Mouse (Mus musculus) hematopoietic stem cell, adult 5-6 weeks (primary cell): ENCODE results near the gene Adam30. TPM values are rescaled to one million over a fixed set of nuclear protein-coding genes. Genes with fewer than 3 reads are reported as not detected.
A peak's percentile ranks its signal among the peaks of the same experiment; 100 is the strongest.
"Not testable (repeated sequence)": the region's sequence is repeated elsewhere in the genome, so short reads cannot be mapped to it uniquely, and the experiment has no call there.

Experiments used
- ATAC-seq, 2 experiments: fragments of 125-278 bp in 1 of 2; replicated peaks in 1 of 2; 2 replicates each; pipeline ENCODE4 v1.8.0; 2016 to 2017; ENCODE audit warnings: inconsistent platforms in 2 of 2, mild to moderate bottlenecking in 2 of 2, moderate number of reproducible peaks in 2 of 2, low read depth in 1 of 2, moderate TSS enrichment in 1 of 2; ENCODE audit not compliant: low FRiP score in 2 of 2, poor library complexity in 2 of 2, severe bottlenecking in 2 of 2, insufficient read depth in 1 of 2, low TSS enrichment in 1 of 2
- total RNA-seq: library from RNA; stranded (forward); fragments of 172-1452, 232-1000 nt; gene quantifications from 2 replicates; pipeline ENCODE4 v1.2.3, GENCODE M21; 2017

Adam30 gene
- 0.69 TPM in 1 of 2 replicates, not detected in the other for total RNA-seq

DNA sequence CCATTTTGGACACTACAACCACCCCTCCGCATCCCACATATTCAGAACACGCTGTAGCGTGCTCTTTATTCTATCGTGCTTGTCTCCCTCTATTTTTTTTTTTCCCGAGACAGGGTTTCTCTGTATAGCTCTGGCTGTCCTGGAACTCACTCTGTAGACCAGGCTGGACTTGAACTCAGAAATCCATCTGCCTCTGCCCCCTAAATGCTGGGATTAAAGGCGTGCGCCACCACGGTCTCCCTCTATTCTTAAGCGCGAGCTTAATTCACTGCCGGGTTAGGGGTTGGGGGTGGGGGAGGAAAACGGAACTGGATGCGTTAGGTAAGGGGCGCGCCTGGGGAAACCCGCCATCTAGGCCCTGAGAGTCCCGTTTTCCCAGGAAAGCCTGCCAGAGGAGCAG lies at the start of gene Adam30:
Gene Adam30 (plus strand): TSS at position 301 of the 400 bp plus-strand sequence.
- no peak for ATAC-seq

DNA sequence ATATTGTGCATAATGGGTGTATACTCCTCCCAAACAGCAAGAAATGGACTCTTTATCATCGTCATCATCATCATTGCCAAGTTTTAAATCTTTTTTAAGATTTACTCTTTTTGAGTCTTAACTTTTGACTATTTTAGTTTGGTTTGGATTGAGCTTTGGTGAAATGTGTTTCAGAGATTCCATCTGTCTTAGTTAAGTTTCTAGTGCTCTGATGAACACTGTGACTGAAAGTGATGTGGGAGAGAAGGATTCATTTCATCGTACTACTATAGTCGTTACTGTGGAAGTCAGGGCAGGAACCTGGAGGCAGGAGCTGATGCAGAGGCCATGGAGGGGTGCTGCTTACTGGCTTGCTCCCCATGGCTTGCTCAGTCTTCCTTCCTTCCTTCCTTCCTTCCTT lies 42.2 kb upstream of the Adam30 start:
- no peak for ATAC-seq

DNA sequence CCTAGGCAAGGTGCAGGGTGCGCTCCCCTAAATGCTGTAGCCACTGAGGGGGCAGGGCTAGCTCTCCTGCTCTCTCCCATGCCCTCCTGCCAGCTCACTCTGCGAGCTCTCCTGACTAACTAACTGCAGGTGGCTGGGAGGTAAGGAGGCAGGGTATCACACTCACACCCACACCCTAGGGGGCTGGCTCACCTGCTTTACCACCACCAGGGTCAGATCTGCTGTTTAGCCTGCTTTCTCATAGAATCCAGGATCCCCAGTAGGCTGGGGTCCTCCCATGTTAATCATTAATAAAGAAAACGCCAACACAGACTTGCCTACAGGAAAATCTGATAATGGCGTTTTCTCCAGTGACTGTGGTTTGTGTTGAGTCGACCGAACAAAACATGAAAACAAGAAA lies 41.1 kb upstream of the Adam30 start:
- ATAC-seq: no peak

DNA sequence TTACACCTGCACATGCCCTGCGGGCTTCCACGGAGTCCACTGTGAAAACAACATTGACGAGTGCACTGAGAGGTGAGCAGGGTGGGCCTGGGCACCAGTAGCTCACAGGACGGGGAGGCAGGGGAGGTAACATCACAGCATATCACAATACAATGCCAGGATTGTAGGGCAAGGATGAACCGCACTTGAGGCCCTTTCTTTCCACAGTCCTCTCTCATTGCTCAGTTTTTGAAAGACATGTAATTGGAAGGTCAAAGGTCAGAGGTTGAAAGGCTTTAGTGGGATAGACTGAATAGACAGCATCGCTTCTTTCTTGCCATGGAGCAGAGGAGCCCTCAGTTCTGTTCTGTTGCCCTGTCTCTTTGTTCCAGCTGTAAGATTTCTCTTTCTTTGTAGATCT lies 39.5 kb upstream of the Adam30 start:
- no peak for ATAC-seq

DNA sequence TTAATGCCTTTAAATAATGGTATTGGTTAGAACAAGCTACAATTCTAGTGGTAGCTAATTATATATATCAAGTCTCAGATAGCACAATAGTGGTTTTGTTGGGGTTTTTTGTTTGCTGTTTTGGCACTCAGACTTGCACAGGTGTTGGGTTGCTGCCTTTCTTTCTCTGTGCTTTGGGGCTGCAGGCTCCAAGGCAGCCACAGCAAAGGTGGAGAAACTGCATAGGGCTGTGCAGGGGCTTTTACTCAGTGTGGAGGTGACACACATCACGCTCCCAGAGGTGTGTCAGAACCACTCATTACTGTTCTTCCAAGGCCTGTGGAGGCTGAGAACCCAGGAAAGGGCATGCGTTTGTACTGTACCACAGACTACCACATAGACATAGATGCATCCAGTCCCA lies 32.7 kb upstream of the Adam30 start:
- ATAC-seq: no peak

DNA sequence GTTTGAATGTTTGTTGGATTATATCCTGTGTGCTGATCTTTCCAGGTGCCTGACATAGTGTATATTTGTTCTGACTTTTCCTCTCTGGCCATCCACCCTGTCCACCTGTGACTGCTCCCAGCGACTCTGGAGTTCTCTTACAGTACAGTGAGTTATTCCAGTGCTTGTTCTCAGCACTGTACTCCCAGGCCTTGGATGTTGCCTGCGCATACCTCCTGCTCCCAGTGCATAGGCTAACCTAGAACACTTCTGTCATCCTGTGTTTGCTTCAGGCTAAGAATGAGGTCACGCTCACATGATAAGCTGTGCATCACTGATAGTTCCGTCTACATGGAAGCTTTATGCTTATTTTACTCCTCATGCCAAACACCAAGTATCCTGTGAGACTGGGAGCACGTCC lies 31.7 kb upstream of the Adam30 start:
- ATAC-seq: no peak

DNA sequence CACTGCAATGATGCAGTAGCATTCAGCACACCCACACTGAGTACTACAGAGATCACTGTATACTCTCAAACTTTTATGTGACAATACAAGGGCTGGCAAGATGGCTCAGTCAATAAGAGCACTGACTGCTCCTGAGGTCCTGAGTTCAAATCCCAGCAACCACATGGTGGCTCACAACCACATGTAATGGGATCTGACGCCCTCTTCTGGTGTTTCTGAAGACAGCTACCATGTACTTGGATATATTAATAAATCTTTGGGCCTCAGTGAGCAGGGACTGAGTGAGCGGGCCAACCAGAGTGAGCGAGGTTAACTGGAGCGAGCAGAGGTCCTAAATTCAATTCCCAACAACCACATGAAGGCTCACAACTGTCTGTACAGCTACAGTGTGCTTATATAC lies 28.3 kb upstream of the Adam30 start:
- ATAC-seq: not testable (repeated sequence)

DNA sequence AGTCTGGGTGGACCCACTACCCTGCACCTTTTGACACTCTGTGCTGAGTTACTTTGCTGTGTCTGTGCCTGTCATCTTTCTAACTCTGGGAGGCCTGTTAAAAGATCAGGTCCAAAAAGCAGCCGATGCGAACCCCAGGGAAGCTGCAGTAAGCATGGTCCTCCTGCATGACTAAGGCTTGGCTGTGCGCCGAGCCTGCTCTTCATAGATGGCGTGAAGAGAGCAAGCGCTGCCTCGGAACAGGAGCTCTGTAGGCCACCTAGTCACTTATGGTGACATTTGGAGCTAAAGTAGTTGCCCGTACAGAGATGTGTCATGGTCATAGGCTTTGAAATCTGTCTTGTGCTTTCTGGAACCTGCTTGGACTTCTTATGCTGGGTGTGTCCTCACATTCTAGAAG lies 27.8 kb upstream of the Adam30 start:
- ATAC-seq: no peak

DNA sequence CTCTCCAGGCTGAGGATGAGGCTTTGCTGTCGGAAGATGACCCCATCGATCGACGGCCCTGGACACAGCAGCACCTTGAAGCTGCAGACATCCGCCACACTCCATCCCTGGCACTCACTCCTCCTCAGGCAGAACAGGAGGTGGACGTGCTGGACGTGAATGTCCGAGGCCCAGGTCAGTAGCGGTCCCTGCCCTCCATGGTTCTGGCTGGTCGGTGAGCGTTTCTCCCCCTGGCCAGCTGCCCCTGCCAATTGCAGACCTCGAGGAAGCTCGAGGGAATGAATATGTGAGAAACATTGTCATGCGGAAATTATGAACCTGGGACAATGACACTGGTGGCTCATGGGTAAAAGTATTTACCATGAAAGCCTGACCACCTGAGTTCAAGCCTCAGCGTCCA lies 19.0 kb upstream of the Adam30 start:
- no peak for ATAC-seq

DNA sequence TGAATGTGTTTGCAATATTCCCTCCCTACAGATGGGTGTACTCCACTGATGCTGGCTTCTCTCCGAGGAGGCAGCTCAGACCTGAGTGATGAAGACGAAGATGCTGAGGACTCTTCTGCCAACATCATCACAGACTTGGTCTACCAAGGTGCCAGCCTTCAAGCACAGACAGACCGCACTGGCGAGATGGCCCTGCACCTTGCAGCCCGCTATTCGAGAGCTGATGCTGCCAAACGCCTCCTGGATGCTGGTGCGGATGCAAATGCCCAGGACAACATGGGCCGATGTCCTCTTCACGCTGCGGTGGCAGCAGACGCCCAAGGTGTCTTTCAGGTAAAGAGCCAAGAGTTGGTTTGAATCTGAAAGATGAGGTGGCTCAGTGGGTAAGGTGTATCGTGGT lies 17.6 kb upstream of the Adam30 start:
- no peak for ATAC-seq

DNA sequence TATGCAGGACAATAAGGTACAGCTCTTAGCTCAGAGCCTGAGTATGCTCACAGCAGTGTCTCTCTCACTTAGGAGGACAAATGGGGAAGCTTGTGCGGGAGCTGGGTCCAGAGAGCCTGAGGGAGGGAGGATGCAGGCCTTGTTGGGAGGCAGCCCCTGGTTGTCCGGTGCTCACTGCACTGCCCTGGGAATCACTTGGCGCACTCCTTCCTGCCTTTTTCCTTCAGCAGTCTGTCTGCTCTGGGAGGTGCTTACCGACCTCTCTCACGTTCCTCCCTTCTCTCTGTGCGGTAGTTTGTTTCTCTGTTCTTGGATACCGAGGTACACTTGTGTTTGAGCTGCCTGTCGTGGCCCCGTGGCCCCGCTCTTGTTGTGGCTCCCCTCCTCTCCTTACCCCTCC lies 15.2 kb upstream of the Adam30 start:
- ATAC-seq: no peak

DNA sequence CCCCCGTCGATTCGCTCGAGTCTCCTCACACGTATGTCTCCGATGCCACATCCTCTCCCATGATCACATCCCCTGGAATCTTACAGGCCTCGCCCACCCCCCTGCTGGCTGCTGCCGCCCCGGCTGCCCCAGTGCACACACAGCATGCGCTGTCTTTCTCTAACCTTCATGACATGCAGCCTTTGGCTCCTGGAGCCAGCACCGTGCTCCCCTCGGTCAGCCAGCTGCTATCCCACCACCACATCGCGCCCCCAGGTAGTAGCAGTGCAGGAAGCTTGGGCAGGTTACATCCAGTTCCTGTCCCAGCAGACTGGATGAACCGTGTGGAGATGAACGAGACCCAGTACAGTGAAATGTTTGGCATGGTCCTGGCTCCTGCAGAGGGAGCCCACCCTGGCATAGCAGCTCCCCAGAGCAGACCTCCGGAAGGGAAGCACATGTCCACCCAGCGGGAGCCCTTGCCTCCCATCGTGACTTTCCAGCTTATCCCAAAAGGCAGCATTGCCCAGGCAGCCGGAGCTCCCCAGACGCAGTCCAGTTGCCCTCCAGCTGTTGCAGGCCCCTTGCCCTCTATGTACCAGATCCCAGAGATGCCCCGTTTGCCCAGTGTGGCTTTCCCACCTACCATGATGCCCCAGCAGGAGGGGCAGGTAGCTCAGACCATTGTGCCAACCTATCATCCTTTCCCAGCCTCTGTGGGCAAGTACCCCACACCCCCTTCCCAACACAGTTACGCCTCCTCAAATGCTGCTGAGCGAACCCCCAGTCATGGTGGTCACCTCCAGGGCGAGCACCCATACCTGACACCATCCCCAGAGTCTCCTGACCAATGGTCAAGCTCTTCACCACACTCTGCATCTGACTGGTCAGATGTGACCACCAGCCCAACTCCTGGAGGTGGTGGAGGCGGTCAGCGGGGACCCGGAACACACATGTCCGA lies 13.7 kb upstream of the Adam30 start:
- no peak for ATAC-seq

DNA sequence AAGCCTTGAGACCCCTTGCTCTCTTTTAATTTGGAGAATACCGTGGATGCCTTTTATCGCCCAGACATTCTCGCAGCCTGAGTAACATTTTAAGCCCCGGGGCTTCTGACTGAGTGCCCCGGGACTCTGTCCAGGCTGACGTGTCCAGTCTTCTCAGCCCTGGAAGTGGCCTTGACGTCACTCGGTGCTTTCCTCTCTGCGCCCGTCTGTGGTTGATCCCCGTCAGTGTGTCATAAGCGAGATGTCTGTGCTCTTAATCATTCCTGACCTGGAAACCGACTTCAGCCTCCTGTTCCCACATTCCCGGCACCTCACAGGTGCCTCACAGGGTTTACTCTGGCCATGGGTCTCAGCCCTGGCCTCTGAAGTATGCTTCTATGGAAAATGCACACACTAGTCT lies 12.7 kb upstream of the Adam30 start:
- ATAC-seq: no peak

DNA sequence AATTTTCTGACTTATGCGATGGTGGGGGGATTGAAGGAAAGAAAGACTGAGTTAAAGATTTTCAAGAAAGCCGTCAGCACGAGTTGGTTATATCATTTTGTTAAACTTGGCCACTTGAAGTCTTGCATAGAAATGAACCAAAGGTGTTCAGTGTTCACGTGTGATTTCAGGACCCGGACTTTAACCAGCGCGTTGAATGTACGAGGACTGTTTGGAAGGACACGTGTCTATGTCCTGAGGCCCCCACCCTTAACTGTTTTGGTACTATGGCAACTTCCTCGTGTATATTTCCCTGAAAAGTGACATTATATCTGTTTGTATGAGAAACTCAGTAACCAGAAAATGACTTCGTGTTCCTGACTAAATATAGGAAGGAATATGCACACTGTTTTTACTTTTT lies 10.5 kb upstream of the Adam30 start:
- ATAC-seq: no peak

DNA sequence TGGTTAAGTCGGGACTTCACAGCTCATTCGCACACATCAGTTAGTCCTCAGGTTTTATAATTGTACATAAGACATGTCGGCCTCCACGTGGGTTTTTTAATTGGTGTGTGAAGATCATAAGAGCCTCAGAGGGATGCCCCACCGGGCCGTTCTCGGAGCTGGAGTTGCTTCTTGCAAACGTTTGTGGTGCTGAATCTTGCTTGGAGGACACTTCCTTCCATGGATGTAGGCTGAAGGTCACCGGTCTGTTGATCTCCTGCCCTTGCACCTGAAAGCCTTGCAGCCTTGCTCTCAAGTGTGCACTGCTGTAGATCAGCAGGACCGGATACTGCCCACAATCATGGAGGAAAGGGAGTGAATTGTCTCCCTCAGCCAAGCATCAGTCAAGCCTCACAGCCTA lies 9.4 kb upstream of the Adam30 start:
- ATAC-seq: no peak

DNA sequence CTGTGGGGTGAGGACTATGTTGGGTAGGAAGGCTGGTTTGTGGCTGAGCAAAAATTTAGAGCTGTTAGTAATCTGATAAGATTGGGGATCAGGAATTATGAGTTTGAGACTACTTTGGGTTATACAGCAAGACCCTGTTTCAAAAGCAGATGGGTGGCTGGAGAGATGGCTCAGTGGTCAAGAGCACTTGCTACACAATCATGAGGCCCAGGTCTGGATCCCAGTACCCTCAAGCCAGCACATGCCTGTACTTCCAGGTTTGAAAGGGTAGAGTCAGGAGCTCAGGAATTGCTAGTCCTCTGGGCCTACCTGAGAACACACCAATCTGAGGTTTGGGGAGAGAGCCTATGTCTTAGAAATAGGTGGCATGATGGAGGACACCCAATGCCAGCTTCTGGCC lies 7.0 kb upstream of the Adam30 start:
- ATAC-seq: no peak

DNA sequence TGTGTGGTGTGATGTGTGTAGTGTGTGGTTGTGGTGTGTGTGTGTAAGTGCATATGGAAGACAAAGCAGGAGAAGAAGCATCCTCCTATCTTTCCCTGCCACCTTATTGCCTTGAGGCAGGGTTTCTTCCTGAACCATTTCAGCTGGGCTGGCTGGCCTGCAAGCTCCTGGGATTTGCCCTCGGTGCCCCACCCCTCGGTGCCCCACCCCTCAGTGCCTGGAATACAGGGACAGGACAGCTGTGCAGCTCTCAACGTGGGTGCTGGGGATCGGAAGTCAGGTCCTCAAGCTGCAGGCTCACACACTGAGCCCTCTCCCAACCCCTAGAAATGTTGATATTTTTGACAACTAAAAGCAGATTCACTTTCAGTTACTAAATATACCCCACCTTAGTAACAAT lies 4.3 kb upstream of the Adam30 start:
- no peak for ATAC-seq

DNA sequence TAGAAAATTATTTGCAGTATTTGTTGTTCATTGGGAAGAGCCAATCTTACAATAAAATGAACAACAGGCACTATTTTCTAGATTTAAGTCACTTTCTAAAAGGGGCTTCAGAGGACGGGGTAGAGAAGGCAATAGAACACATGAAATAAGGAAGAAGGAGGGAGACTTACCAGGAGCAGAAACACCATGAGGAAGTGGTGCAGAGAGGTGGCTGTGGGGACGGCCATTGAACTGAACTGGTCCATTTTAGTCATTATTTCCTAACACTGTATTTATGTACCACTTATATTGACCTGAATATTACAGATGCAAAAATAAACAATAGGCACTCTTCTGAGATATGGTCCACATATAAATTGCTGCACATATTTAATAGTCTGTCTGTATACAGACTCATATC lies 3.4 kb upstream of the Adam30 start:
- ATAC-seq: peak; percentile 72 to 85; a peak in 3 of 4 replicates

DNA sequence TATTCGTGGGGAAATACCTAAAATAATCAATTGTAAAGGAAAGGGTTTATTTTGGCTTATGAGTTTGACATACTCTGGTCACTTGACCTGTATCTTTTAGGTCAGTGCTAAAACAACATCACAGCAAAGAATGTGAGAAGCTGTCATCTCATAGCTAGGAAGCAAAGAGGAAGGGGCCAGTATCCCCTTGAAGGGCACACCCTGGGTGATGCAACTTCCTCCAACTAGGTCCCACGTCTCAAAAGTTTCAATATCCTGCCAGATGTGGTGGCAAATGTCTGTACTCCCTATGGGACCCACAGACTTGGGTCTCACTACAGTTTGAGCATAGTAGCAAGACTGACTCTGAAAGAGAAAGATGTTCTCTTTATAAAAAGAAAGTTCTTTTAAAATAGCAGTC lies 2.8 kb upstream of the Adam30 start:
- ATAC-seq: peak; percentile 47 to 70; a peak in 3 of 4 replicates
